Mouse (Mus musculus): ENCODE measurements around the gene Adra2a. TPM values are rescaled to one million over a fixed set of nuclear protein-coding genes. Genes with fewer than 3 reads are reported as not detected.

Gene Adra2a
- polyA plus RNA-seq (2015; fragmentation: Nextera tagmentation; extraction: Ambion mirVana) = 0.08 and 0.14 TPM in 2 replicates

DNA sequence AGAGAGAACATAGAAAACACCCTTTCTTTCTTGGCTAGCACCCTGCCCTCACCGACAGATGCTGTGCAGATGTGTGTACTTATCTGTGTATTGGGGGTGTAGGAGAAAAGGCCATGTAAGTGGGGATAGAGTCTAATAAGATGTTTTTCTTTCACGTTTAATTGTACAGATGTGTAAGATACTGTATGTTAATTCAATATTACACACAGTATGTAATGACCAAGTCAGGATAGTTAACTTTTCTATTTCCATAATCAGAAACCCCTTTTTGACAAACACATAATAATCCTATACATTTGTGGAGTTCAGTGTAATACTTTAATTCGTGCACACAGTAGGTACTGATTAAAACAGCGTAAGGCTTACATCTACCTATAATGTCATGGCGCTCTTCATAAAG, at the start of gene Adra2a:
Gene Adra2a, plus strand, starts transcription at position 301 of the 400 bp plus-strand sequence.
- Histone ChIP-seq H3K9me3 (ENCODE audit: low read length) (no peaks in the 10 kb centered on the region), H3K36me3 (ENCODE audit: insufficient read depth, low read length) (no peaks in the 10 kb centered on the region), H3K27me3 (replicated peaks; ENCODE audit: insufficient read depth, low read length) (peaks cover 46% of the 10 kb centered on the region), H3K4me3 (ENCODE audit: low read depth, low read length) (peak within 1 kb of the TSS; percentile 47), H3K4me1 (ENCODE audit: insufficient read depth, low read depth, low read length) (peaks cover 23% of the 10 kb centered on the region), H3K9ac (replicated peaks; ENCODE audit: low read depth) (0 out of 2 replicates have a peak within 1 kb of the TSS, but pooled peaks have one; percentile 32), H3K4me2 (replicated peaks; ENCODE audit: low read depth, low read length) (peak within 1 kb of the TSS; percentile 92), H3K27ac (ENCODE audit: low read length) (no peak within 1 kb of the TSS)
- no peak for ATAC-seq
- 71% methylated on average over 5 of the region's 5 CpGs for WGBS
- DNase-seq (ENCODE audit: low spot score) = no peak
- TF ChIP-seq CTCF (IDR thresholded peaks at IDR 0.05) = no peak
- no peak for TF ChIP-seq EP300 (IDR thresholded peaks at IDR 0.05)

DNA sequence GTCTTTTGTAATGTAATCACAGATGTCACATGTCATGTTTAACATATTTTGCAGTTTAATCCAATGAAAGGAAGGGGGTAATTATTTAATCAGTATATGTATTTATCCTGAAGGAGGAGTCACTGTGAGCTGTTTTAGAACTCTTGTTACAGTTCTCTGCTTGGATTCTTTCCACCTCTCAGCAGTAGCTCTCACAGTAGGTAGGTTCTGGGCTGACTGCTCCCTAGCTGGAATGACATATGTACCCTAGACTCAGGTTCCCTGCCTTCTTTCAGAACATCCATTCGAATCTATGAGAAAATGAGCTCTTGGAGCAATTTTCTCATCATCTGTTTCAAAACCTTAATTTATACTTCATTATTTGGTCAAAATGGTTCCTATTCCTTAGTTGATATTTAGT, 49.7 kb upstream of the Adra2a start:
- Histone ChIP-seq H3K9ac (replicated peaks; ENCODE audit: low read depth) (no peak overlapping the region), H3K27me3 (replicated peaks; ENCODE audit: insufficient read depth, low read length) (no peaks in the 10 kb centered on the region), H3K9me3 (ENCODE audit: low read length) (no peaks in the 10 kb centered on the region), H3K27ac (ENCODE audit: low read length) (no peak overlapping the region), H3K4me2 (replicated peaks; ENCODE audit: low read depth, low read length) (no peak overlapping the region), H3K4me3 (ENCODE audit: low read depth, low read length) (no peak overlapping the region), H3K4me1 (ENCODE audit: insufficient read depth, low read depth, low read length) (no peaks in the 10 kb centered on the region), H3K36me3 (ENCODE audit: insufficient read depth, low read length) (no peaks in the 10 kb centered on the region)
- 76% methylated on average over 1 of the region's 1 CpGs for WGBS
- ATAC-seq (no peak), DNase-seq (ENCODE audit: low spot score) (no peak)
- no peak for TF ChIP-seq EP300 (IDR thresholded peaks at IDR 0.05)
- no peak for TF ChIP-seq CTCF (IDR thresholded peaks at IDR 0.05)

- Histone ChIP-seq H3K4me1 (ENCODE audit: insufficient read depth, low read depth, low read length) (no peaks in the 10 kb centered on the region), H3K9me3 (ENCODE audit: low read length) (no peaks in the 10 kb centered on the region), H3K4me2 (replicated peaks; ENCODE audit: low read depth, low read length) (no peak overlapping the region), H3K4me3 (ENCODE audit: low read depth, low read length) (no peak overlapping the region), H3K27me3 (replicated peaks; ENCODE audit: insufficient read depth, low read length) (no peaks in the 10 kb centered on the region), H3K9ac (replicated peaks; ENCODE audit: low read depth) (no peak overlapping the region), H3K27ac (ENCODE audit: low read length) (no peak overlapping the region), H3K36me3 (ENCODE audit: insufficient read depth, low read length) (no peaks in the 10 kb centered on the region)
- TF ChIP-seq CTCF (IDR thresholded peaks at IDR 0.05) (no peak), EP300 (IDR thresholded peaks at IDR 0.05) (no peak)
- WGBS = 53% methylated on average over 4 of the region's 4 CpGs
- ATAC-seq (no peak), DNase-seq (ENCODE audit: low spot score) (peak; percentile 29)
Measured at GRCm38 (mm10) chr19:54010973-54011372, 33.0 kb upstream of the Adra2a start.

DNA sequence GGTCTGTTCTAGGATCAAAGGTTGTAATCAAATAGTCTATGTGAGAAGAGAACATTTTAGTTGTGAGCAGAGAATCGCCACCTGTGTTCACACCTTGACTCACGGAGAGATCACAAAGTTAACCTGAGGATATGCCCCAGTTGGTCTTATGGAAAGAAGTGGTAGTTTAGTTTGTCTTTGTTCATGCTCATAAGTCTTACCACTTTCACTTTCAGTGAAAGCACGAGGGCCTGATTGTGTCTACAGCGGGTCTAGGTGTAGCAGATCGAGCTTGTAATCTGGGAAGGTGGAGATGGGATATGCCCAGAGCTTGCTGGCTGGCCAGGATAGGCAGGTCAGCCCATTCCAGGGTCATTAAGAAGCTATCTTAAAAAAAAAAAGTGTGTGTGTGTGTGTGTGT, 29.0 kb upstream of the Adra2a start:
- Histone ChIP-seq H3K27ac (ENCODE audit: low read length) (no peak overlapping the region), H3K9me3 (ENCODE audit: low read length) (no peaks in the 10 kb centered on the region), H3K4me3 (ENCODE audit: low read depth, low read length) (no peak overlapping the region), H3K4me2 (replicated peaks; ENCODE audit: low read depth, low read length) (no peak overlapping the region), H3K9ac (replicated peaks; ENCODE audit: low read depth) (no peak overlapping the region), H3K27me3 (replicated peaks; ENCODE audit: insufficient read depth, low read length) (no peaks in the 10 kb centered on the region), H3K4me1 (ENCODE audit: insufficient read depth, low read depth, low read length) (no peaks in the 10 kb centered on the region), H3K36me3 (ENCODE audit: insufficient read depth, low read length) (no peaks in the 10 kb centered on the region)
- TF ChIP-seq CTCF (IDR thresholded peaks at IDR 0.05) (no peak), EP300 (IDR thresholded peaks at IDR 0.05) (no peak)
- ATAC-seq = no peak
- no peak for DNase-seq (ENCODE audit: low spot score)
- WGBS = 92% methylated on average over 5 of the region's 5 CpGs

GRCm38 (mm10) chr19:54015503-54015902, 28.4 kb upstream of the Adra2a start:
- Histone ChIP-seq H3K4me2 (replicated peaks; ENCODE audit: low read depth, low read length) (no peak overlapping the region), H3K9me3 (ENCODE audit: low read length) (no peaks in the 10 kb centered on the region), H3K9ac (replicated peaks; ENCODE audit: low read depth) (no peak overlapping the region), H3K27ac (ENCODE audit: low read length) (no peak overlapping the region), H3K4me3 (ENCODE audit: low read depth, low read length) (no peak overlapping the region), H3K36me3 (ENCODE audit: insufficient read depth, low read length) (no peaks in the 10 kb centered on the region), H3K27me3 (replicated peaks; ENCODE audit: insufficient read depth, low read length) (no peaks in the 10 kb centered on the region), H3K4me1 (ENCODE audit: insufficient read depth, low read depth, low read length) (no peaks in the 10 kb centered on the region)
- ATAC-seq (no peak), DNase-seq (ENCODE audit: low spot score) (no peak)
- TF ChIP-seq EP300 (IDR thresholded peaks at IDR 0.05) (no peak), CTCF (IDR thresholded peaks at IDR 0.05) (no peak)
- 96% methylated on average over 5 of the region's 5 CpGs for WGBS

- DNase-seq (ENCODE audit: low spot score) (no peak), ATAC-seq (no peak)
- H3K4me2 ChIP-seq (replicated peaks; ENCODE audit: low read depth, low read length) = no peak overlapping the region
- peaks cover 11% of the 10 kb centered on the region; the same call in 1 of the 2 replicates for H3K36me3 ChIP-seq (ENCODE audit: insufficient read depth, low read length)
- no peak overlapping the region for H3K9ac ChIP-seq (replicated peaks; ENCODE audit: low read depth)
- H3K9me3 ChIP-seq (ENCODE audit: low read length) = no peaks in the 10 kb centered on the region
- no peaks in the 10 kb centered on the region for H3K4me1 ChIP-seq (ENCODE audit: insufficient read depth, low read depth, low read length)
- H3K27me3 ChIP-seq (replicated peaks; ENCODE audit: insufficient read depth, low read length) = no peaks in the 10 kb centered on the region
- no peak overlapping the region for H3K4me3 ChIP-seq (ENCODE audit: low read depth, low read length)
- WGBS = 87% methylated on average over 6 of the region's 6 CpGs
- H3K27ac ChIP-seq (ENCODE audit: low read length) = no peak overlapping the region
- TF ChIP-seq EP300 (IDR thresholded peaks at IDR 0.05) = no peak
Measured at GRCm38 (mm10) chr19:54035100-54035499, 8.9 kb upstream of the Adra2a start.

DNA sequence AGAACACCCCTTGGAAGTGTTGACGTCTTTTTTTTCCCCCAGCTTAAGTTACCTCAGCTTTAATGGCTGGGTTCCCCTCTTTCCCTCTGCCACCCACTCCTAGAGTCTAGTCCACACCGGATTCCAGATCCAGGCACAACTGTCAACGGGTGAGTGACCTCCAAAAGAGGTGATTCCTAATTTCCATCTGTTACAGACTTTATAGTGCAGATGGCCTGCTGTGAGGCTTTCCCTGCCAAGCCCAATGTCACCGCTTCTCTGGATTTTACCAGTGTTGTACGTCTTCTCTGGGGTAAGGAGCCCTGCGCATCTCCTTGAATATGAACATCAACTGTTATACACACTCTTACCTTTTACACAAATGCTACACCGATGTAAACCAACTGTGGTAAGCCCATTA, 4.5 kb upstream of the Adra2a start:
- ATAC-seq (no peak), DNase-seq (ENCODE audit: low spot score) (no peak)
- H3K27me3 ChIP-seq (replicated peaks; ENCODE audit: insufficient read depth, low read length) = 0 out of 2 replicates have a peak, but pooled peaks cover 7% of the 10 kb centered on the region
- H3K27ac ChIP-seq (ENCODE audit: low read length) = no peak overlapping the region
- H3K4me1 ChIP-seq (ENCODE audit: insufficient read depth, low read depth, low read length) = peaks cover under 1% of the 10 kb centered on the region; the same call in 1 of the 2 replicates
- no peak overlapping the region for H3K4me3 ChIP-seq (ENCODE audit: low read depth, low read length)
- H3K36me3 ChIP-seq (ENCODE audit: insufficient read depth, low read length) = 0 out of 2 replicates have a peak, but pooled peaks cover 3% of the 10 kb centered on the region
- WGBS = 78% methylated on average over 7 of the region's 7 CpGs
- H3K9ac ChIP-seq (replicated peaks; ENCODE audit: low read depth) = no peak overlapping the region
- TF ChIP-seq CTCF (IDR thresholded peaks at IDR 0.05) (no peak), EP300 (IDR thresholded peaks at IDR 0.05) (no peak)
- H3K9me3 ChIP-seq (ENCODE audit: low read length) = no peaks in the 10 kb centered on the region
- no peak overlapping the region for H3K4me2 ChIP-seq (replicated peaks; ENCODE audit: low read depth, low read length)
